8 mouse cellular contexts compared by ENCODE assay signal in the genomic region with DNA sequence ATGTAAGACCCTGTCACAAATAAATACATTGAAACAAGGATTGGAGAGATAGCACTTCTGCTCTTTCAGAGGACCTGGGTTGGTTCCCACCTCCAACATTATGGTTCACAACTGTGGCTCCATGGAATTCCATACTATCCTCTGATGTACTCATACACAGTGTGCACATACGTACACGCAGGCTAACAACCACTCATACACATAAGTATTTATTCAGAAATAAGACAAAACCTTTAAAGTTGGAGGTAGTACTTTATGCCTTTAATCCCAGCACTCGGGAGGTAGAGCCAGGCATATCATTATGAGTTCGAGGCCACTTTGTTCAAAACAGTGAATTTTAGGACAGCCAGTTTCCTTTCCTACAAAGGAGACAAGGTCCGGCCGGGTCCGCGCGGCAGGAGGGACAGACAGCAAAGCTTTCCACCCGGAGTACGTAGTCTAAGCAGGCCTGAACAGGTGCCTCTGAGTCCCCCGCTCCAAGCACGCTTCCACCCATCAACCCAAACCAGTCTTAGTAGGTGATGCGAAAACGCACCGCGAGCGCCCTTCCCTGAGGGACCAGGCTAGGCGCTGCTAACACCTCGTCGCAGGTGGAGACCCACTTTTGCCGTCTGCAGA. TPM values are rescaled to one million over a fixed set of nuclear protein-coding genes. Genes with fewer than 3 reads are reported as not detected.
DNase-seq lines count a peak whose midpoint lies in the region; ATAC-seq and TF ChIP-seq lines count a peak whose summit lies in the region.

No protein-coding gene starts in this region.

- H3K36me3 ChIP-seq in heart, embryonic 10.5 days = no peaks in the 10 kb centered on the region
- H3K36me3 ChIP-seq in E14TG2a.4 (ENCODE audit: insufficient read depth, low read length) = peaks cover 36% of the 10 kb centered on the region
- no peaks in the 10 kb centered on the region for H3K36me3 ChIP-seq in forebrain, embryonic 14.5 days (ENCODE audit: control insufficient read depth, insufficient read depth, low read length)
- H3K36me3 ChIP-seq in liver, embryonic 16.5 days (ENCODE audit: control insufficient read depth, insufficient read depth) = no peaks in the 10 kb centered on the region

- peaks cover 73% of the 10 kb centered on the region for H3K27me3 ChIP-seq in heart, embryonic 10.5 days (ENCODE audit: insufficient read depth, poor library complexity, severe bottlenecking)
- no peaks in the 10 kb centered on the region for H3K27me3 ChIP-seq in E14TG2a.4 (ENCODE audit: insufficient read depth, low read length)
- peaks cover 9% of the 10 kb centered on the region for H3K27me3 ChIP-seq in forebrain, embryonic 14.5 days (replicated peaks; ENCODE audit: control insufficient read depth, insufficient read depth, low read length)
- peaks cover 50% of the 10 kb centered on the region for H3K27me3 ChIP-seq in liver, embryonic 16.5 days (ENCODE audit: control insufficient read depth, insufficient read depth, low read depth, low read length)

- H3K9me3 ChIP-seq in heart, embryonic 10.5 days = no peaks in the 10 kb centered on the region
- H3K9me3 ChIP-seq in E14TG2a.4 (ENCODE audit: low read length) = no peaks in the 10 kb centered on the region
- H3K9me3 ChIP-seq in forebrain, embryonic 14.5 days (replicated peaks; ENCODE audit: control insufficient read depth, low read length) = no peaks in the 10 kb centered on the region
- no peaks in the 10 kb centered on the region for H3K9me3 ChIP-seq in liver, embryonic 16.5 days (replicated peaks; ENCODE audit: control insufficient read depth, low read length)

- peak overlapping the region; percentile 74 for H3K4me2 ChIP-seq in forebrain, embryonic 14.5 days (ENCODE audit: low read length)
- peak overlapping the region; percentile 99 for H3K4me2 ChIP-seq in liver, embryonic 16.5 days (ENCODE audit: low read depth, low read length)

- ATAC-seq in forebrain, embryonic 14.5 days = no peak
- no peak for ATAC-seq in liver, embryonic 16.5 days (ENCODE audit: low read depth)

- H3K27ac ChIP-seq in heart, embryonic 10.5 days = no peak overlapping the region
- no peak overlapping the region for H3K27ac ChIP-seq in forebrain, embryonic 14.5 days (ENCODE audit: low read depth, low read length)
- no peak overlapping the region for H3K27ac ChIP-seq in liver, embryonic 16.5 days (ENCODE audit: low read length)

- H3K4me3 ChIP-seq in heart, embryonic 10.5 days = peak overlapping the region; percentile 82
- H3K4me3 ChIP-seq in E14TG2a.4 (replicated peaks; ENCODE audit: low read length) = peak overlapping the region; percentile 87
- peak overlapping the region; percentile 55 for H3K4me3 ChIP-seq in forebrain, embryonic 14.5 days (ENCODE audit: low read depth, low read length)
- peak overlapping the region; percentile 83 for H3K4me3 ChIP-seq in liver, embryonic 16.5 days (ENCODE audit: low read depth, low read length)

- peak overlapping the region; percentile 71; the same call in 1 of the 2 replicates for H3K9ac ChIP-seq in forebrain, embryonic 14.5 days (ENCODE audit: low read length)
- H3K9ac ChIP-seq in liver, embryonic 16.5 days (ENCODE audit: low read depth, low read length) = no peak overlapping the region

- intact Hi-C loops in heart, postnatal 10 days (cut with DNase I) = no loop called here

- TF ChIP-seq CTCF in E14TG2a.4 (conservative IDR thresholded peaks at IDR 0.05; ENCODE audit: low read length) = no peak

- peaks cover 16% of the 10 kb centered on the region; the same call in 1 of the 2 replicates for H3K4me1 ChIP-seq in heart, embryonic 10.5 days
- peaks cover 52% of the 10 kb centered on the region for H3K4me1 ChIP-seq in E14TG2a.4 (replicated peaks; ENCODE audit: low read depth, low read length)
- peaks cover 15% of the 10 kb centered on the region for H3K4me1 ChIP-seq in forebrain, embryonic 14.5 days (ENCODE audit: control insufficient read depth, insufficient read depth, low read length)
- H3K4me1 ChIP-seq in liver, embryonic 16.5 days (ENCODE audit: control insufficient read depth, low read depth, low read length) = peaks cover 22% of the 10 kb centered on the region

- no peak for DNase-seq in heart, embryonic 10.5 days (ENCODE audit: low spot score)
- no peak for DNase-seq in heart, postnatal 10 days
- no peak for DNase-seq in forebrain, embryonic 14.5 days (ENCODE audit: low spot score)
- DNase-seq in right cerebral cortex, adult 2 months (ENCODE audit: low spot score in 2 of 2) = no peak
- DNase-seq in layer of hippocampus, postnatal 10 days (ENCODE audit: low spot score in 2 of 2) = no peak
- no peak for DNase-seq in retina, embryonic 14.5 days (ENCODE audit: low spot score)

- WGBS in heart, embryonic 10.5 days = 5% methylated on average over 22 of the region's 22 CpGs
- WGBS in forebrain, embryonic 14.5 days = 4% methylated on average over 22 of the region's 22 CpGs
- WGBS in liver, embryonic 16.5 days (ENCODE audit: insufficient replicate concordance) = 9% methylated on average over 22 of the region's 22 CpGs

RNA-seq across cellular contexts. Expression of a gene that starts 37.8 kb away (rescaled TPM):
- polyA plus RNA-seq in heart, embryonic 10.5 days (2016; fragmentation: Nextera tagmentation; extraction: Ambion mirVana) = 0.82 and 1.0 TPM in 2 replicates
- 1 to 10 TPM; 3.0 to 3.8 TPM for total RNA-seq in heart, postnatal 10 days (2021)
- 1.6 and 2.1 TPM in 2 replicates for polyA plus RNA-seq in forebrain, embryonic 14.5 days (2014; fragmentation: Nextera tagmentation; extraction: Ambion mirVana)
- 1.2 TPM in 2 replicates for polyA plus RNA-seq in liver, embryonic 16.5 days (2015; fragmentation: Nextera tagmentation; extraction: Ambion mirVana)
- total RNA-seq in layer of hippocampus, postnatal 10 days (2021) = 1 to 10 TPM; 7.9 to 9.6 TPM

RNA-seq across cellular contexts. Expression of a gene that starts 41.7 kb away (rescaled TPM):
- 9.5 and 10.2 TPM in 2 replicates for polyA plus RNA-seq in heart, embryonic 10.5 days (2016; fragmentation: Nextera tagmentation; extraction: Ambion mirVana)
- 10 to 100 TPM; 11.2 to 11.7 TPM for total RNA-seq in heart, postnatal 10 days (2021)
- polyA plus RNA-seq in forebrain, embryonic 14.5 days (2014; fragmentation: Nextera tagmentation; extraction: Ambion mirVana) = 4.8 and 5.6 TPM in 2 replicates
- polyA plus RNA-seq in liver, embryonic 16.5 days (2015; fragmentation: Nextera tagmentation; extraction: Ambion mirVana) = 33.1 and 35.2 TPM in 2 replicates
- 1 to 10 TPM; 6.9 to 7.0 TPM for total RNA-seq in layer of hippocampus, postnatal 10 days (2021)
